Mouse (Mus musculus) hindbrain, embryonic 10.5 days (tissue): Measurements from ENCODE around the gene Fry. TPM values are rescaled to one million over a fixed set of nuclear protein-coding genes. Genes with fewer than 3 reads are reported as not detected.

Source experiments
- DNase-seq: peaks from one replicate; pipeline ENCODE4 v3.0.0-alpha.2; 2017; ENCODE audit warnings: low spot score
- H3K27ac ChIP-seq: fragments of 300-500 bp; sonication (generic); 2 replicates; pipeline ENCODE4 v1.5.1; 2016; ENCODE audit warnings: mild to moderate bottlenecking, moderate library complexity
- H3K27me3 ChIP-seq: fragments of 300-500 bp; sonication (generic); 2 replicates; pipeline ENCODE4 v1.6.1; 2016; ENCODE audit warnings: mild to moderate bottlenecking; ENCODE audit not compliant: poor library complexity, insufficient read depth, severe bottlenecking
- H3K36me3 ChIP-seq: fragments of 300-500 bp; sonication (generic); 2 replicates; pipeline ENCODE4 v1.6.1; 2016; ENCODE audit warnings: mild to moderate bottlenecking, moderate library complexity
- H3K4me1 ChIP-seq: fragments of 300-500 bp; sonication (generic); replicated peaks from 2 replicates; pipeline ENCODE4 v1.6.1; 2016; ENCODE audit warnings: mild to moderate bottlenecking
- H3K4me3 ChIP-seq: fragments of 300-500 bp; sonication (generic); 2 replicates; pipeline ENCODE4 v1.5.1; 2016; ENCODE audit warnings: mild to moderate bottlenecking, moderate library complexity
- H3K9me3 ChIP-seq: fragments of 300-500 bp; sonication (generic); 2 replicates; pipeline ENCODE4 v1.6.1; 2016; ENCODE audit warnings: mild to moderate bottlenecking, moderate library complexity
- WGBS: fragments of 180-500 bp; shearing (Covaris S2); methylation state at CpG from one replicate; pipeline ENCODE4 v1.1.7; 2016; 5-methylcytosine and 5-hydroxymethylcytosine counted together
- polyA plus RNA-seq: library from polyadenylated mRNA; unstranded; fragments of >200 nt; fragmentation: Nextera tagmentation; extraction: Ambion mirVana; gene quantifications from 2 replicates; pipeline ENCODE4 v1.2.1, GENCODE M21; 2016

Fry gene
- polyA plus RNA-seq, 1 experiment from 2014 or later, result 12.5 TPM

GRCm38 (mm10) chr5:150408979-150409378, 290.5 kb downstream of the Fry start:
- H3K9me3 ChIP-seq, result no peaks in the 10 kb centered on the region
- H3K4me1 ChIP-seq, result peaks cover 7% of the 10 kb centered on the region
- H3K4me3 ChIP-seq, result no peak overlapping the region
- H3K27me3 ChIP-seq, result no peaks in the 10 kb centered on the region
- peak overlapping the region; percentile 64; the same call in 1 of the 2 replicates for H3K27ac ChIP-seq
- no peak for DNase-seq
- 77% methylated on average over 8 of the region's 8 CpGs for WGBS
- H3K36me3 ChIP-seq, result no peaks in the 10 kb centered on the region

GRCm38 (mm10) chr5:150409451-150410045, 291.1 kb downstream of the Fry start:
- 70% methylated on average over 15 of the region's 15 CpGs for WGBS
- H3K27me3 ChIP-seq, result no peaks in the 10 kb centered on the region
- DNase-seq, result no peak
- no peak overlapping the region for H3K4me3 ChIP-seq
- no peak overlapping the region for H3K27ac ChIP-seq
- peaks cover 7% of the 10 kb centered on the region for H3K4me1 ChIP-seq
- peaks cover 1% of the 10 kb centered on the region; the same call in 1 of the 2 replicates for H3K9me3 ChIP-seq
- 0 out of 2 replicates have a peak, but pooled peaks cover 3% of the 10 kb centered on the region for H3K36me3 ChIP-seq

GRCm38 (mm10) chr5:150412750-150413450, 294.5 kb downstream of the Fry start:
- Histone ChIP-seq H3K36me3 (peaks cover 19% of the 10 kb centered on the region; the same call in 1 of the 2 replicates), H3K27ac (no peak overlapping the region), H3K9me3 (peaks cover 12% of the 10 kb centered on the region; the same call in 1 of the 2 replicates), H3K27me3 (no peaks in the 10 kb centered on the region), H3K4me1 (peaks cover 7% of the 10 kb centered on the region), H3K4me3 (no peak overlapping the region)
- DNase-seq, result no peak
- WGBS, result 86% methylated on average over 12 of the region's 12 CpGs

GRCm38 (mm10) chr5:150414823-150415222, 296.4 kb downstream of the Fry start:
- Histone ChIP-seq H3K27ac (no peak overlapping the region), H3K27me3 (no peaks in the 10 kb centered on the region), H3K4me1 (0 out of 2 replicates have a peak, but pooled peaks cover 2% of the 10 kb centered on the region), H3K9me3 (peaks cover 12% of the 10 kb centered on the region; the same call in 1 of the 2 replicates), H3K36me3 (peaks cover 19% of the 10 kb centered on the region; the same call in 1 of the 2 replicates), H3K4me3 (no peak overlapping the region)
- no peak for DNase-seq

- H3K27me3 ChIP-seq, result no peaks in the 10 kb centered on the region
- H3K36me3 ChIP-seq, result peaks cover 19% of the 10 kb centered on the region; the same call in 1 of the 2 replicates
- DNase-seq, result no peak
- H3K4me3 ChIP-seq, result no peak overlapping the region
- H3K27ac ChIP-seq, result no peak overlapping the region
- H3K9me3 ChIP-seq, result peaks cover 12% of the 10 kb centered on the region; the same call in 1 of the 2 replicates
- WGBS, result 95% methylated on average over 2 of the region's 2 CpGs
- H3K4me1 ChIP-seq, result 0 out of 2 replicates have a peak, but pooled peaks cover 2% of the 10 kb centered on the region
Observed at GRCm38 (mm10) chr5:150417223-150417622, 298.8 kb downstream of the Fry start.

- H3K27me3 ChIP-seq, result no peaks in the 10 kb centered on the region
- H3K36me3 ChIP-seq, result peaks cover 19% of the 10 kb centered on the region; the same call in 1 of the 2 replicates
- H3K4me1 ChIP-seq, result 0 out of 2 replicates have a peak, but pooled peaks cover 2% of the 10 kb centered on the region
- DNase-seq, result no peak
- no peak overlapping the region for H3K27ac ChIP-seq
- peaks cover 12% of the 10 kb centered on the region; the same call in 1 of the 2 replicates for H3K9me3 ChIP-seq
- 55% methylated on average over 6 of the region's 6 CpGs for WGBS
- H3K4me3 ChIP-seq, result no peak overlapping the region
Observed at GRCm38 (mm10) chr5:150418035-150418434, 299.6 kb downstream of the Fry start.

- H3K27me3 ChIP-seq, result no peaks in the 10 kb centered on the region
- no peaks in the 10 kb centered on the region for H3K9me3 ChIP-seq
- H3K4me3 ChIP-seq, result no peak overlapping the region
- no peaks in the 10 kb centered on the region; the same call in 1 of the 2 replicates for H3K36me3 ChIP-seq
- no peak overlapping the region for H3K27ac ChIP-seq
- 87% methylated on average over 5 of the region's 5 CpGs for WGBS
- DNase-seq, result no peak
- no peaks in the 10 kb centered on the region for H3K4me1 ChIP-seq
Observed at GRCm38 (mm10) chr5:150425038-150425437, 306.6 kb downstream of the Fry start.

GRCm38 (mm10) chr5:150426595-150426994, 308.1 kb downstream of the Fry start:
- Histone ChIP-seq H3K9me3 (no peaks in the 10 kb centered on the region), H3K36me3 (no peaks in the 10 kb centered on the region; the same call in 1 of the 2 replicates), H3K27ac (no peak overlapping the region), H3K27me3 (no peaks in the 10 kb centered on the region), H3K4me1 (no peaks in the 10 kb centered on the region), H3K4me3 (no peak overlapping the region)
- DNase-seq, result no peak
- WGBS, result 89% methylated on average over 3 of the region's 3 CpGs

- peaks cover 10% of the 10 kb centered on the region for H3K9me3 ChIP-seq
- WGBS, result 96% methylated on average over 7 of the region's 7 CpGs
- peaks cover under 1% of the 10 kb centered on the region; the same call in 1 of the 2 replicates for H3K4me1 ChIP-seq
- H3K4me3 ChIP-seq, result no peak overlapping the region
- no peaks in the 10 kb centered on the region for H3K27me3 ChIP-seq
- no peak overlapping the region for H3K27ac ChIP-seq
- H3K36me3 ChIP-seq, result peaks cover 13% of the 10 kb centered on the region; the same call in 1 of the 2 replicates
- no peak for DNase-seq
Observed at GRCm38 (mm10) chr5:150431286-150431685, 312.8 kb downstream of the Fry start.

GRCm38 (mm10) chr5:150432960-150433359, 314.5 kb downstream of the Fry start:
- Histone ChIP-seq H3K9me3 (peaks cover 10% of the 10 kb centered on the region), H3K27ac (no peak overlapping the region), H3K27me3 (peaks cover 8% of the 10 kb centered on the region; the same call in 1 of the 2 replicates), H3K36me3 (peaks cover 13% of the 10 kb centered on the region; the same call in 1 of the 2 replicates), H3K4me3 (no peak overlapping the region), H3K4me1 (peaks cover 7% of the 10 kb centered on the region)
- DNase-seq, result no peak
- 94% methylated on average over 2 of the region's 2 CpGs for WGBS

GRCm38 (mm10) chr5:150436629-150437389, 318.4 kb downstream of the Fry start:
- Histone ChIP-seq H3K36me3 (peaks cover 13% of the 10 kb centered on the region; the same call in 1 of the 2 replicates), H3K9me3 (peaks cover 10% of the 10 kb centered on the region), H3K27me3 (peaks cover 8% of the 10 kb centered on the region; the same call in 1 of the 2 replicates), H3K27ac (no peak overlapping the region), H3K4me3 (peak overlapping the region; percentile 45), H3K4me1 (peaks cover 7% of the 10 kb centered on the region)
- WGBS, result 25% methylated on average over 34 of the region's 34 CpGs
- DNase-seq, result peak; percentile 25

- Histone ChIP-seq H3K27me3 (peaks cover 6% of the 10 kb centered on the region; the same call in 1 of the 2 replicates), H3K36me3 (no peaks in the 10 kb centered on the region), H3K4me1 (peaks cover 2% of the 10 kb centered on the region), H3K9me3 (no peaks in the 10 kb centered on the region), H3K4me3 (no peak overlapping the region), H3K27ac (no peak overlapping the region)
- peak; percentile 56 for DNase-seq
- WGBS, result 36% methylated on average over 7 of the region's 7 CpGs
Observed at GRCm38 (mm10) chr5:150441690-150442089, 323.2 kb downstream of the Fry start.
